Mouse (Mus musculus): ENCODE results near the gene Adck2. TPM values are rescaled to one million over a fixed set of nuclear protein-coding genes. Genes with fewer than 3 reads are reported as not detected.

Gene Adck2
- polyA plus RNA-seq, 1 experiment from 2014 or later: 28.1 TPM

- no peak overlapping the region for H3K9ac ChIP-seq (replicated peaks; ENCODE audit: low read depth, low read length)
- no peak overlapping the region for H3K4me2 ChIP-seq (replicated peaks; ENCODE audit: low read depth, low read length)
- H3K4me1 ChIP-seq (ENCODE audit: control insufficient read depth, insufficient read depth, low read length): peaks cover 8% of the 10 kb centered on the region
- no peak for ATAC-seq (ENCODE audit: insufficient number of reproducible peaks, insufficient read depth, low FRiP score, low read depth)
- no peaks in the 10 kb centered on the region for H3K9me3 ChIP-seq (ENCODE audit: control insufficient read depth, low read depth, low read length)
- 56% methylated on average over 3 of the region's 3 CpGs for WGBS
- no peaks in the 10 kb centered on the region for H3K36me3 ChIP-seq (ENCODE audit: control insufficient read depth, insufficient read depth, low read length)
- H3K4me3 ChIP-seq (ENCODE audit: low read depth, low read length): no peak overlapping the region
- H3K27me3 ChIP-seq (ENCODE audit: control insufficient read depth, insufficient read depth, low read length): no peaks in the 10 kb centered on the region
- H3K27ac ChIP-seq (ENCODE audit: low read length): no peak overlapping the region
Measured at GRCm38 (mm10) chr6:39570426-39570825, 3.2 kb upstream of the Adck2 start.

- ATAC-seq (ENCODE audit: insufficient number of reproducible peaks, insufficient read depth, low FRiP score, low read depth): no peak
- WGBS: 26% methylated on average over 10 of the region's 10 CpGs
Measured at GRCm38 (mm10) chr6:39574555-39574869, 839 bp downstream of the Adck2 start.

GRCm38 (mm10) chr6:39574951-39575350 lies 1.3 kb downstream of the Adck2 start:
- ATAC-seq (ENCODE audit: insufficient number of reproducible peaks, insufficient read depth, low FRiP score, low read depth): no peak
- Histone ChIP-seq H3K4me2 (replicated peaks; ENCODE audit: low read depth, low read length) (peak overlapping the region; percentile 88), H3K4me1 (ENCODE audit: control insufficient read depth, insufficient read depth, low read length) (peaks cover 8% of the 10 kb centered on the region), H3K9ac (replicated peaks; ENCODE audit: low read depth, low read length) (no peak overlapping the region), H3K27ac (ENCODE audit: low read length) (no peak overlapping the region), H3K36me3 (ENCODE audit: control insufficient read depth, insufficient read depth, low read length) (peaks cover 12% of the 10 kb centered on the region; the same call in 1 of the 2 replicates), H3K4me3 (ENCODE audit: low read depth, low read length) (peak overlapping the region; percentile 87; the same call in 1 of the 2 replicates), H3K27me3 (ENCODE audit: control insufficient read depth, insufficient read depth, low read length) (no peaks in the 10 kb centered on the region), H3K9me3 (ENCODE audit: control insufficient read depth, low read depth, low read length) (no peaks in the 10 kb centered on the region)
- WGBS: 71% methylated on average over 7 of the region's 7 CpGs

More at GRCm38 (mm10) chr6:39574555-39574869, 839 bp downstream of the Adck2 start:
- H3K4me3 ChIP-seq (ENCODE audit: low read depth, low read length): peak overlapping the region; percentile 87
- no peaks in the 10 kb centered on the region for H3K9me3 ChIP-seq (ENCODE audit: control insufficient read depth, low read depth, low read length)
- no peaks in the 10 kb centered on the region for H3K27me3 ChIP-seq (ENCODE audit: control insufficient read depth, insufficient read depth, low read length)
- H3K4me2 ChIP-seq (replicated peaks; ENCODE audit: low read depth, low read length): peak overlapping the region; percentile 88
- peak overlapping the region; percentile 76 for H3K9ac ChIP-seq (replicated peaks; ENCODE audit: low read depth, low read length)
- peaks cover 12% of the 10 kb centered on the region; the same call in 1 of the 2 replicates for H3K36me3 ChIP-seq (ENCODE audit: control insufficient read depth, insufficient read depth, low read length)
- no peak overlapping the region for H3K27ac ChIP-seq (ENCODE audit: low read length)
- peaks cover 8% of the 10 kb centered on the region for H3K4me1 ChIP-seq (ENCODE audit: control insufficient read depth, insufficient read depth, low read length)

- no peak for ATAC-seq (ENCODE audit: insufficient number of reproducible peaks, insufficient read depth, low FRiP score, low read depth)
- WGBS: 83% methylated on average over 7 of the region's 7 CpGs
- Histone ChIP-seq H3K9me3 (ENCODE audit: control insufficient read depth, low read depth, low read length) (no peaks in the 10 kb centered on the region), H3K4me2 (replicated peaks; ENCODE audit: low read depth, low read length) (no peak overlapping the region), H3K4me3 (ENCODE audit: low read depth, low read length) (no peak overlapping the region), H3K36me3 (ENCODE audit: control insufficient read depth, insufficient read depth, low read length) (peaks cover 27% of the 10 kb centered on the region; the same call in 1 of the 2 replicates), H3K9ac (replicated peaks; ENCODE audit: low read depth, low read length) (no peak overlapping the region), H3K27me3 (ENCODE audit: control insufficient read depth, insufficient read depth, low read length) (no peaks in the 10 kb centered on the region), H3K4me1 (ENCODE audit: control insufficient read depth, insufficient read depth, low read length) (peaks cover 5% of the 10 kb centered on the region), H3K27ac (ENCODE audit: low read length) (no peak overlapping the region)
Measured at GRCm38 (mm10) chr6:39579552-39579951, 5.9 kb downstream of the Adck2 start.

GRCm38 (mm10) chr6:39580558-39580957 lies 6.9 kb downstream of the Adck2 start:
- Histone ChIP-seq H3K4me1 (ENCODE audit: control insufficient read depth, insufficient read depth, low read length) (no peaks in the 10 kb centered on the region), H3K27ac (ENCODE audit: low read length) (no peak overlapping the region), H3K27me3 (ENCODE audit: control insufficient read depth, insufficient read depth, low read length) (no peaks in the 10 kb centered on the region), H3K9ac (replicated peaks; ENCODE audit: low read depth, low read length) (no peak overlapping the region), H3K36me3 (ENCODE audit: control insufficient read depth, insufficient read depth, low read length) (peaks cover 27% of the 10 kb centered on the region; the same call in 1 of the 2 replicates), H3K4me2 (replicated peaks; ENCODE audit: low read depth, low read length) (no peak overlapping the region), H3K4me3 (ENCODE audit: low read depth, low read length) (no peak overlapping the region), H3K9me3 (ENCODE audit: control insufficient read depth, low read depth, low read length) (no peaks in the 10 kb centered on the region)
- no peak for ATAC-seq (ENCODE audit: insufficient number of reproducible peaks, insufficient read depth, low FRiP score, low read depth)
- WGBS: 85% methylated on average over 2 of the region's 2 CpGs

- Histone ChIP-seq H3K4me1 (ENCODE audit: control insufficient read depth, insufficient read depth, low read length) (no peaks in the 10 kb centered on the region), H3K9ac (replicated peaks; ENCODE audit: low read depth, low read length) (no peak overlapping the region), H3K4me2 (replicated peaks; ENCODE audit: low read depth, low read length) (no peak overlapping the region), H3K9me3 (ENCODE audit: control insufficient read depth, low read depth, low read length) (no peaks in the 10 kb centered on the region), H3K4me3 (ENCODE audit: low read depth, low read length) (no peak overlapping the region), H3K27me3 (ENCODE audit: control insufficient read depth, insufficient read depth, low read length) (no peaks in the 10 kb centered on the region), H3K27ac (ENCODE audit: low read length) (no peak overlapping the region), H3K36me3 (ENCODE audit: control insufficient read depth, insufficient read depth, low read length) (peaks cover 27% of the 10 kb centered on the region; the same call in 1 of the 2 replicates)
- peak; percentile 23; the same call in 1 of the 2 replicates for ATAC-seq (ENCODE audit: insufficient number of reproducible peaks, insufficient read depth, low FRiP score, low read depth)
- WGBS: 83% methylated on average over 7 of the region's 7 CpGs
Measured at GRCm38 (mm10) chr6:39581087-39581784, 7.6 kb downstream of the Adck2 start.

GRCm38 (mm10) chr6:39585517-39585916 lies 11.8 kb downstream of the Adck2 start, which contains the start of gene Gm42420:
Gene Gm42420, plus strand, starts transcription at chr6:39585753.
- ATAC-seq (ENCODE audit: insufficient number of reproducible peaks, insufficient read depth, low FRiP score, low read depth): no peak
- no peak within 1 kb of the TSS for H3K4me2 ChIP-seq (replicated peaks; ENCODE audit: low read depth, low read length)
- 89% methylated on average over 6 of the region's 6 CpGs for WGBS
- H3K9me3 ChIP-seq (ENCODE audit: control insufficient read depth, low read depth, low read length): no peaks in the 10 kb centered on the region
- no peaks in the 10 kb centered on the region for H3K4me1 ChIP-seq (ENCODE audit: control insufficient read depth, insufficient read depth, low read length)
- H3K36me3 ChIP-seq (ENCODE audit: control insufficient read depth, insufficient read depth, low read length): peaks cover 28% of the 10 kb centered on the region; the same call in 1 of the 2 replicates
- H3K9ac ChIP-seq (replicated peaks; ENCODE audit: low read depth, low read length): no peak within 1 kb of the TSS
- no peaks in the 10 kb centered on the region for H3K27me3 ChIP-seq (ENCODE audit: control insufficient read depth, insufficient read depth, low read length)
- H3K4me3 ChIP-seq (ENCODE audit: low read depth, low read length): no peak within 1 kb of the TSS
- H3K27ac ChIP-seq (ENCODE audit: low read length): no peak within 1 kb of the TSS

GRCm38 (mm10) chr6:39591481-39591880 lies 17.8 kb downstream of the Adck2 start:
- Histone ChIP-seq H3K4me2 (replicated peaks; ENCODE audit: low read depth, low read length) (peak overlapping the region; percentile 62; the same call in 1 of the 2 replicates), H3K27ac (ENCODE audit: low read length) (no peak overlapping the region)
- WGBS: 95% methylated on average over 4 of the region's 4 CpGs

More at GRCm38 (mm10) chr6:39591481-39591880, 17.8 kb downstream of the Adck2 start:
- Histone ChIP-seq H3K27me3 (ENCODE audit: control insufficient read depth, insufficient read depth, low read length) (no peaks in the 10 kb centered on the region), H3K36me3 (ENCODE audit: control insufficient read depth, insufficient read depth, low read length) (peaks cover 13% of the 10 kb centered on the region; the same call in 1 of the 2 replicates), H3K9ac (replicated peaks; ENCODE audit: low read depth, low read length) (no peak overlapping the region), H3K9me3 (ENCODE audit: control insufficient read depth, low read depth, low read length) (no peaks in the 10 kb centered on the region), H3K4me1 (ENCODE audit: control insufficient read depth, insufficient read depth, low read length) (no peaks in the 10 kb centered on the region), H3K4me3 (ENCODE audit: low read depth, low read length) (no peak overlapping the region)
- ATAC-seq (ENCODE audit: insufficient number of reproducible peaks, insufficient read depth, low FRiP score, low read depth): no peak

Data from stomach, embryonic 14.5 days (tissue).